Mouse (Mus musculus): ENCODE data around the gene Gm42906.

Gm42906 gene

GRCm38 (mm10) chr5:151315804-151316597, 112.0 kb downstream of the Gm42906 start:
- ATAC-seq (ENCODE audit: insufficient number of reproducible peaks, low FRiP score, low TSS enrichment), result no peak

DNA sequence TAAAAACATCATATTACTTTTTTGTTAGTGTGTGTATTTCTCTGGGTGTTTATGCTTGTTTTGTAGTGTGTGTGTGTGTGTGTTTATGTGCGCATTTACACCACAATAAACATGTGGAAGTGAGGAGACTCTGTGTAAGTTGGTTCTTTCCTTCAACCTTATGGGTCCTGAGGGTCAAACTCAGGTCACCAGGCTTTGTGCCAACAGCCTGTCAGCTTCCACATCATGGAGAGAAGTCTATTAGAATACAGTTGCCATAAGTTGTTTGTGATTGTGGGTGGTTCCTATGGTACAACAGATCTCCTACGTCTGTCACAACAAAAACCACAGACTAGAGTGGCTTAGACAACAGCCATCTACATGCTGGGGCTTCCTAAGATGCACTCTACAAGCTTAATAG, 127.7 kb downstream of the Gm42906 start:
- no peak for ATAC-seq (ENCODE audit: insufficient number of reproducible peaks, low FRiP score, low TSS enrichment)

GRCm38 (mm10) chr5:151299576-151299975, 128.4 kb downstream of the Gm42906 start:
- no peak for ATAC-seq (ENCODE audit: insufficient number of reproducible peaks, low FRiP score, low TSS enrichment)

- ATAC-seq (ENCODE audit: insufficient number of reproducible peaks, low FRiP score, low TSS enrichment), result no peak
These were observed 129.6 kb downstream of the Gm42906 start for GRCm38 (mm10) chr5:151298371-151298770.

- no peak for ATAC-seq (ENCODE audit: insufficient number of reproducible peaks, low FRiP score, low TSS enrichment)
These were observed 131.7 kb downstream of the Gm42906 start for GRCm38 (mm10) chr5:151296244-151296643.

DNA sequence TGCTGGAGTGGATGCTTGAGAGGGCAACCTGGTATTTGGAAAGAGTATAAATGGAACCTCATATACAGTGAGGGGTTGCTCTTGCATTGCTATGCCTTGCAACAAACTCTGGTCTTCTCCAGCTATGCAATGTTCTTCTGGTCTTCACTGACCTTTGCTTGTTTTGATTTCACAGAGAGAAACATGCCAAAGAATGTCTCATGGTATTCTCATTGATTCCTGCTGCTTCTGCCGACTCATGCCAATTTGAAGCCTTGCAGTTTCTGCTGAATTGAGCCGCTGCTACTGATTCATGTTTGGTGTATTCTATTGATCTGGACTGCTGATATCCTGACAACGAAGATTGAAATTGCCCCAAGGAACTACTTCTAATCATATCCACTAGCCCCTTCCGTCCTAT, 134.4 kb downstream of the Gm42906 start:
- no peak for ATAC-seq (ENCODE audit: insufficient number of reproducible peaks, low FRiP score, low TSS enrichment)

- ATAC-seq (ENCODE audit: insufficient number of reproducible peaks, low FRiP score, low TSS enrichment), result no peak
These were observed 135.7 kb downstream of the Gm42906 start for GRCm38 (mm10) chr5:151292310-151292709.

DNA sequence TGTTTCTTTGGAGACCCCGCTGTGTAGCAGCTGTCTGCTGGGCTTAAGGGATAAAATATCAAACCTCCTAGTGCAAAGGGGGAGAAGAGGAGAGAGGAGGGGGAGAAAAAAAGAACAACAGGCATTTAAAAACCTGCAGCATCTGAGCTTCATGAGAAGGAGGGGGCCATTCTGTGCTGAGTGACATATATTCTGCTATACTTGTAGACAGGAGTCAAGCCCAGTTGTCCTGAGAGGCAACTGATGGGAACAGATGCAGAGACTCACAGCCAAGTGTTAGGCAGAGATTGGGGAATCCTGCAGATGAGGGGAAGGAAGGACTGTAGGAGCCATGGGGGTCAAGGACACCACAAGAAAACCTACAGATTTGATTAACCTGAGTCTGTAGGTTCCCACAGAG, 141.6 kb downstream of the Gm42906 start:
- no peak for ATAC-seq (ENCODE audit: insufficient number of reproducible peaks, low FRiP score, low TSS enrichment)

DNA sequence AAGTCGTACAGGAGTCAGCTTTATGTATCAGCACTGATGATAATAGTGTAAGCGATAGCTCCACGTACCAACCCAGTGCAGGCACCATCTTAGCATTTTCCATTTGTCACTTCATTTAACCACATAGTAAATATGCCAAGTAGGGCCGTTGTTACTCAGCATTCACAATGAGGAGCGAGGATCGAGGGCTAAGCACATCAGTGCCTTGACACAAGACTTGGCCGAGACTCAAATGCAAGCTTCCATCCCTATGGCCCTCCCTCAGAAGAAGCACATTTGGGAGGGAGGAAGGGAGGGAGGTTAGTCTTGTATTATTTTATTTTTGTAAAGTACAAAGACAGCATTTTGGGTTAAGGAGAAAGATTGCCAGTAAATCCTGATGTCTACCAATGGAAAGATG, 148.4 kb downstream of the Gm42906 start:
- no peak for ATAC-seq (ENCODE audit: insufficient number of reproducible peaks, low FRiP score, low TSS enrichment)

DNA sequence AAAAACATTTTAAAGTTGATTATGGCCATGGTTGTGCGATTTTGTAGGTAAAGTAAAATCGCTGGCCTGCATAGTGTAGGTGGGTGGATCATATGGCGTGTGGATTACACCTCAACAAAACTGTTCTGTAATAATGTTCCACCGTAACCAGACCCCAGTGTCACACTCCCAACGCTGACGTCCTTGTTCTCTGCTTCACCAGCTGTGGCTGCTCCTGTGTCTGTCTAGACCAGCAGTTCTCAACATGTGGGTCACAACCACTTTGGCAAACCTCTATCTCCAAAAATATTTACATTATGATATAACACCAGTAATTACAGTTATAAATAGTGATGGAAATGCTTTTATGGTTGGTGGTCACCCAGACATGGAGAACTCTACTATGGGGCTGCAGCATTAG, 150.0 kb downstream of the Gm42906 start:
- ATAC-seq (ENCODE audit: insufficient number of reproducible peaks, low FRiP score, low TSS enrichment), result no peak

GRCm38 (mm10) chr5:151275986-151276385, 152.0 kb downstream of the Gm42906 start:
- ATAC-seq (ENCODE audit: insufficient number of reproducible peaks, low FRiP score, low TSS enrichment), result no peak

- no peak for ATAC-seq (ENCODE audit: insufficient number of reproducible peaks, low FRiP score, low TSS enrichment)
These were observed 153.7 kb downstream of the Gm42906 start for GRCm38 (mm10) chr5:151274265-151274664.

DNA sequence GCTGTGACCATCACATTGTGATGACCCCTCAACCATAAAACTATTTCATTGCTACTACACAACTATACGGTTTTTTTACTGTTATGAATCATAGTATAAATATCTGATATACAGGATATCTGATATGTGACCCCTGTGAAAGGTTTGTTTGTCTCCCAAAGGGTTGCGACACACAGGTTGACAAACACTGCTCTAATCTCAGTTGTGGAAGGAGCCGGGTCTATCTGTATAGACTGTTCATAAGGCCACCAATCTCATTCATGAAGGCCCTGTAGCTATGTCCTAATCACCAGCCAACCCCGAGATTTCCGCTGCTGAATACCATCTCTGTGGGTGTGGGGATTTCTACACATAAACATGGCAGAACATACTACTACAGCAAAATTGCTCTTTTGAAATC, 157.1 kb downstream of the Gm42906 start:
- ATAC-seq (ENCODE audit: insufficient number of reproducible peaks, low FRiP score, low TSS enrichment), result no peak

DNA sequence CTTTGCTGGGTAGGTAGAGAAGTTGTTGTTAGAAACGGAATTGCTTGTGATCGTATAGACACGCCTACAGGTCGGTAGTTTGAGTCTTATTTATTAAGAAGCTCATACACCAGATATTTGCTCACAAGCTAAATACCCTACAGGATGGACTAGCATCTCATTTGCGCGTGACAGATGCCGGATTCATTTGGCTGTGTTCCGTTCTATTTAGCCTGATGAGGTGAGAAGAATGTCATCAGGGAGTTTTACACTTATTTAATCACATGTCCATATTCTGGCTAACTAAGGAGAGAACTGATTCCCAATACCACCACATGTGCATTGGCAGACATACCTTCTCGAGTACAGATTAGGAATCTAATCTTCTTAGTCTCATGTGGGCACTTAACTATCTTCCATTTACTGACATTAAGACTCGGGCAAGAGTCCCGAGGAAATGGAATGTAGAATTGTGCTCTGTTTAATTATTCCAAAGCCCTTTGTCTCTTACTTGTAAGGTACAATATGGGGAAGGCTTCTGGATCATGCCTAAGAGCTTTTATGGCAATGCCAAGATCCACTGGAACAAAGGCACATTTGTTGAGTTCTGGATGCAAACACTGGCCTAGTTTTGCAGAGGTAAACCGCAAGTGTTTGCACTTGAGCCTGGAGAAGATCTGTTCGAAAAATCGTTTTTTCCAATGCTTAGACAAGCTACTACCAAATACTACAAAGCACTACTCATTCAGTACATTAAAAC, 160.9 kb downstream of the Gm42906 start:
- ATAC-seq (ENCODE audit: insufficient number of reproducible peaks, low FRiP score, low TSS enrichment), result no peak

DNA sequence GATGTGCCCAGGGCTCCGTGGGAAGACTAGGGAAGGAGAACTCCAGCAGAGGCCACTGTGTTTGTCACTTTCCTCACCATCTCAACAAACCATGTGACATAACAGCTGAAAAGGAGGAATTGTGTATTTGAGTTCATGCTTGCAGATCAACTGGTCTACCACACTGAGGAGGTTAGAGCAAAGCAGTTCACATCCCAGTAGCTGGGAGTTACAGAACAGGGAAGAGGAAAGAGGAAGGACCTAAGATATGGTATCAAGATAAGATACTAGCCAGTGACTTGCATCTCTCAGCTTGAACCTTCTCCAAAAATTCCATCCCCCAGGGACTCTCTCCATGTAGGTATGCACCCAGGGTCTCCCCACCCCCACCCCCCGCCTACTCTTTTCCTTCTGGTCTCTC, 166.4 kb downstream of the Gm42906 start:
- no peak for ATAC-seq (ENCODE audit: insufficient number of reproducible peaks, low FRiP score, low TSS enrichment)

DNA sequence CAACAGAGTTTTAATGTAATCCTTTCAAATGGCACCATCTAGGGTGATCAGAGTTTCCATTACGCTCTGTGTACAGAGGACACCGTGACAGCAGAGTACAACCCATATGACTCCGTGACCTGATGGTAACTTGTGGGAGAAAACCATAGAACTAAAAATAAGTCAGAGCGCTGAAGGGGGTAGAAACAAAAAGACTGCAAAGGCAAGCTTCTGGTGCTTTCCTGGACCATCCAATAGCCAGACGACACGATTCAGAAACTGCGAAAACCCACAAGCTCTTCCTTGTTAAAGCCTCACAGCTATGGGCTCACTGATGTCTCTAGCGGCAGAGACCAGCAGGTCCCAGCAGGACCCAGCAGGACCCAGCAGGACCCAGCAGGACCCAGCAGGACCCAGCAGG, 175.8 kb downstream of the Gm42906 start:
- no peak for ATAC-seq (ENCODE audit: insufficient number of reproducible peaks, low FRiP score, low TSS enrichment)

DNA sequence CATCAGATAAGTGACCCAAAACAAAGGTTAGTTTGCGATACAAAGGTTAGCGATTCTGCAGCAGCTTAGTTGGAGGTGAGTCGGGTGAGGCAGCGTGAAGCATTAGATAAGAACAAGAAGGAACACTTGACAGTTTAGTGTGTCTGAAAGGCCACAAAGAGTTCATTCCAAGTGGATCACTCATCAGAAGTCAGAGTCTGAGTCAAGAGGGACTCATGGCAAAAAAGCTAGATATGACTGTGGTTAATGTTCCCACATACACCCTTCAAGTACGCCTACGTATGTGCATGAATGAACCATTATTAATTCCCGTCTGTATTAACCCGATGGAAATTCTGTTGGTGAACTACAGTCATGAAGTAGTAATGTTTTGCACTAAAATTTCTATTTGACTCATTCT, 176.3 kb downstream of the Gm42906 start:
- ATAC-seq (ENCODE audit: insufficient number of reproducible peaks, low FRiP score, low TSS enrichment), result no peak

GRCm38 (mm10) chr5:151248671-151249620, 179.0 kb downstream of the Gm42906 start:
- ATAC-seq (ENCODE audit: insufficient number of reproducible peaks, low FRiP score, low TSS enrichment), result no peak

DNA sequence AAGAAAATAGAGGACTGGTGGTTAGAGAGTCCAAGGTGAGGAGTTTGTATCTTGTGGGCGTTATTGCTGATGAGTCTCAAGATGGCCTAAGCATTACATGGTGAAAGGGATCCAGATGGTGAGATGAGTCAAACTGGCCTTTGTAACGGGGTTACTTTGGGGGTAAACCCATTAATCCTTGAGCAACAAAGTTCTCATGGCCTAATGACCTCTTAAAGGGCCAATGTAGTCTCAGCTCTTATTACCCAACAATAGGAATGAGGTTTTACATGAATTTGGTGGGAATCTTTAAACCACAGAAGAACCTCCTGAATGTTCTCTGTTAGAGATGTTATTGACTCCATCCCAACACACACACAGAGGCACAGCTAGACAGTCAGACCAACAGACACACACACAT, 179.9 kb downstream of the Gm42906 start:
- ATAC-seq (ENCODE audit: insufficient number of reproducible peaks, low FRiP score, low TSS enrichment), result no peak

GRCm38 (mm10) chr5:151247115-151247875, 180.7 kb downstream of the Gm42906 start:
- no peak for ATAC-seq (ENCODE audit: insufficient number of reproducible peaks, low FRiP score, low TSS enrichment)

Measured in cerebellum, adult (tissue).